In the genomic region with DNA sequence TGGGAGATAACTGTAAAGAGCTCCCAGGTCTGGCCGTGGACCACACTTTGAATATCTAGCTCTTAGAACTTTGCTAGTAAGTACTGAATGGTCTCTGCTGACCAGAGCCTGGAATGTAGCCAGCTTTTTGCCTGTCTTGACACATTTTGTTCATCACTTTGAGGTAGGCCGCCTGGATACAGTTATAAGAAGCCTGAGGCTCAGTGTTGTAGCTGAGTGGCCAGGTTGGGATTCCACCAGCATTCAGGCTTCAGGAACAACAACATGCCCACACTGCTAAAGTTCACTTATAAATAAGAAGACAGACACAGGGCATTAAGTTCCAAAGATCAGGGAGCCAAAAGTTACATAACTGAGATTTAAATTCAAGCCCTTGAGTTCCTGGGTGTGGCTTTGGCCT, we compare ENCODE assay signal across 22 mouse cellular contexts. TPM values are rescaled to one million over a fixed set of nuclear protein-coding genes. Genes with fewer than 3 reads are reported as not detected.
DNase-seq lines count a peak whose midpoint lies in the region; ATAC-seq lines count a peak whose summit lies in the region.
"Had no signal": no experiment of that assay in that cellular context is flagged by ENCODE, and none has a peak within 500 bp of the region (broad histone marks: within the 10 kb centered on the region; RNA-seq: fewer than 3 reads in every experiment).

No protein-coding gene starts in this region.

- no peak overlapping the region for H3K27ac ChIP-seq in kidney, embryonic 14.5 days (ENCODE audit: low read depth, low read length)
- H3K27ac ChIP-seq: embryonic facial prominence, embryonic 15.5 days; forebrain, embryonic 15.5 days; heart, adult 2 months; heart, embryonic 15.5 days; hindbrain, embryonic 13.5 days; hindbrain, postnatal 0 days had no signal

- H3K4me1 ChIP-seq in kidney, embryonic 14.5 days (ENCODE audit: control insufficient read depth, insufficient read depth, low read length): no peaks in the 10 kb centered on the region
- H3K4me1 ChIP-seq: embryonic facial prominence, embryonic 15.5 days; hindbrain, embryonic 13.5 days had no signal

- no peak for ATAC-seq in kidney, embryonic 14.5 days (ENCODE audit: low FRiP score, low TSS enrichment)
- ATAC-seq: forebrain, embryonic 15.5 days; hindbrain, postnatal 0 days had no signal

- DNase-seq in kidney, adult 18-20 months: peak; percentile 60
- DNase-seq in R1 (ENCODE audit: low read depth, low spot score): peak; percentile 45
- DNase-seq in kidney, postnatal 10 days: peak; percentile 61
- no peak for DNase-seq in urinary bladder, postnatal 25 days (ENCODE audit: low spot score)
- DNase-seq in ovary, postnatal 10 days (ENCODE audit: low spot score): no peak
- DNase-seq: adrenal gland, adult 2 months; adrenal gland, postnatal 36 days; cerebellum, adult 11 months; cerebellum, adult 8-10 months; cerebellum, postnatal 14 days; embryo, embryonic 11 days; gastrocnemius, postnatal 14 days; heart, adult 2 months; heart, postnatal 14 days had no signal

- no peak overlapping the region for H3K9ac ChIP-seq in kidney, embryonic 14.5 days (ENCODE audit: low read depth, low read length)
- H3K9ac ChIP-seq: embryonic facial prominence, embryonic 15.5 days; forebrain, embryonic 15.5 days; heart, embryonic 15.5 days; hindbrain, embryonic 13.5 days had no signal

- H3K36me3 ChIP-seq in kidney, embryonic 14.5 days (ENCODE audit: control insufficient read depth, insufficient read depth, low read length): peaks cover 96% of the 10 kb centered on the region

- H3K4me3 ChIP-seq in kidney, embryonic 14.5 days (ENCODE audit: low read length): no peak overlapping the region
- H3K4me3 ChIP-seq: embryonic facial prominence, embryonic 15.5 days; forebrain, embryonic 15.5 days; heart, adult 2 months; heart, embryonic 15.5 days; hindbrain, embryonic 13.5 days had no signal

- WGBS in kidney, embryonic 14.5 days: 81% methylated on average over 2 of the region's 2 CpGs

- no peaks in the 10 kb centered on the region for H3K27me3 ChIP-seq in kidney, embryonic 14.5 days (ENCODE audit: control insufficient read depth, insufficient read depth, low read length)
- H3K27me3 ChIP-seq: embryonic facial prominence, embryonic 15.5 days; forebrain, embryonic 15.5 days; heart, embryonic 15.5 days; hindbrain, embryonic 13.5 days had no signal

- no peak overlapping the region for H3K4me2 ChIP-seq in kidney, embryonic 14.5 days (replicated peaks; ENCODE audit: low read depth, low read length)
- H3K4me2 ChIP-seq: embryonic facial prominence, embryonic 15.5 days; forebrain, embryonic 15.5 days; heart, embryonic 11.5 days; heart, embryonic 15.5 days; hindbrain, embryonic 13.5 days had no signal

- no peaks in the 10 kb centered on the region for H3K9me3 ChIP-seq in kidney, embryonic 14.5 days (ENCODE audit: control insufficient read depth, low read length)
- H3K9me3 ChIP-seq: embryonic facial prominence, embryonic 15.5 days; forebrain, embryonic 15.5 days; G1E; heart, embryonic 15.5 days; hindbrain, embryonic 13.5 days had no signal

RNA-seq across cellular contexts. Expression of gene Angptl7, which starts 12.4 kb away (rescaled TPM):
- polyA plus RNA-seq in kidney, embryonic 14.5 days (2014; fragmentation: Nextera tagmentation; extraction: Ambion mirVana): 0.54 and 1.4 TPM in 2 replicates
- polyA plus RNA-seq: G1E had no signal

RNA-seq across cellular contexts. Expression of gene Mtor, which starts 39.4 kb away (rescaled TPM):
- 22.2 and 27.2 TPM in 2 replicates for polyA plus RNA-seq in kidney, embryonic 14.5 days (2014; fragmentation: Nextera tagmentation; extraction: Ambion mirVana)

RNA-seq across cellular contexts. Expression of gene Ubiad1, which starts 43.3 kb away (rescaled TPM):
- 13.4 and 18.6 TPM in 2 replicates for polyA plus RNA-seq in kidney, embryonic 14.5 days (2014; fragmentation: Nextera tagmentation; extraction: Ambion mirVana)

Comparison
In these comparisons a context has a peak if more than half of its experiments do, and no peak if none do; other contexts are left out.
1. DNase-seq: peak in kidney, adult 18-20 months (single experiment), R1 (single experiment) and kidney, postnatal 10 days (single experiment); none in urinary bladder, postnatal 25 days (single experiment) and ovary, postnatal 10 days (single experiment).